Mouse (Mus musculus) hindbrain, embryonic 13.5 days (tissue): ENCODE measurements at regions not wholly inside any gene's neighbourhood (a gene's known extent, or its start where the extent isn't known, plus 50 kb on each side); places are given as distances from the start of the nearest gene placed in this dataset.

ENCODE experiments used
- ATAC-seq: fragments of 200-750 bp; cut with Nextera tagmentation; 2 replicates; pipeline ENCODE4 v1.8.0; 2017; ENCODE audit warnings: moderate TSS enrichment; ENCODE audit not compliant: low FRiP score
- H3K27ac ChIP-seq: fragments of 300-500 bp; sonication (generic); 2 replicates; pipeline ENCODE4 v1.5.1; 2015; ENCODE audit warnings: inconsistent platforms, mild to moderate bottlenecking, moderate library complexity
- H3K27me3 ChIP-seq: fragments of 300-500 bp; sonication (generic); 2 replicates; pipeline ENCODE4 v1.6.1; 2015; ENCODE audit warnings: mild to moderate bottlenecking, inconsistent platforms
- H3K36me3 ChIP-seq: fragments of 300-500 bp; sonication (generic); 2 replicates; pipeline ENCODE4 v1.6.1; 2015; ENCODE audit warnings: mild to moderate bottlenecking, inconsistent platforms
- H3K4me1 ChIP-seq: fragments of 300-500 bp; sonication (generic); replicated peaks from 2 replicates; pipeline ENCODE4 v1.6.1; 2015; ENCODE audit warnings: inconsistent platforms
- H3K4me2 ChIP-seq: fragments of 300-500 bp; sonication (generic); 2 replicates; pipeline ENCODE4 v1.6.1; 2015; ENCODE audit warnings: inconsistent platforms, mild to moderate bottlenecking, moderate library complexity
- H3K4me3 ChIP-seq: fragments of 300-500 bp; sonication (generic); 2 replicates; pipeline ENCODE4 v1.5.1; 2015; ENCODE audit warnings: mild to moderate bottlenecking, inconsistent platforms
- H3K9ac ChIP-seq: fragments of 300-500 bp; sonication (generic); 2 replicates; pipeline ENCODE4 v1.6.1; 2015; ENCODE audit warnings: mild to moderate bottlenecking, inconsistent platforms
- H3K9me3 ChIP-seq: fragments of 300-500 bp; sonication (generic); 2 replicates; pipeline ENCODE4 v1.6.1; 2016; ENCODE audit warnings: inconsistent platforms
- WGBS: fragments of 180-500 bp; shearing (Covaris S2); methylation state at CpG from one replicate; pipeline ENCODE4 v1.1.7; 2015; 5-methylcytosine and 5-hydroxymethylcytosine counted together

DNA sequence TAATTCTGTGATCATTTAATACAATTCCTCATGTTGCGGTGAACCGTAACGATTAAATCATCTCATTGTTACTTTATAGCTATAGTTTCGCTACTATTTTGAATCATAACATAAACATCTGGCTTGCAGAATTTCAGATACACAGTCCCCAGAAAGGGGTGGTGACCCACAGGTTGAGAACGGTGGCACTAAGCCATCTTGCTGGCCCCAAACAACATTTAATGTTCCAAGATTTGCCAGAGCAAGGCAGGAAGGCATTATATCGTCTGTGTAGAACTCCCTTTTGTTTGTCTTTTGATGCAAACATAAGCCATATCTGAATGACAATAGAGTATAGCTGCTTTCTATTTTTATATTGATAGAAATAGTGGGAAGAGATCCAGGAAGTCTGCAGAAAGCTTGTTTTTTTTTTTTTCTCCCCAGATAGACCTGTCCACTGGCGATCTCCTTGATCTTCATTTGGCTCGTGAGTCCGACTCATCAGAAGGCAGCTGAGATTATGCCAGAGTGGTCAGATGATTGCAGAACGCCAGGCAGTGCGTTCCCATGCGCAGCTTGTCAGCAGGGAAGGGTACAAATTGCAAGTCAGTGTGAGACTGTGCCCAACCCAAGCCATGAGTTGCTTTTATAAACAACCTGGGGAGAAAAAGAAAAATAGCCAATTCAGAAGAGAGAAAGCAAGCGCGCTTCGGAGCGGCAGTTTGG is 213.9 kb downstream of the Dok5 start:
- Histone ChIP-seq H3K4me3 (no peak overlapping the region), H3K4me2 (no peak overlapping the region), H3K4me1 (peaks cover 9% of the 10 kb centered on the region), H3K36me3 (no peaks in the 10 kb centered on the region), H3K27me3 (no peaks in the 10 kb centered on the region), H3K27ac (peak overlapping the region; percentile 6; the same call in 1 of the 2 replicates), H3K9ac (no peak overlapping the region), H3K9me3 (no peaks in the 10 kb centered on the region)
- no peak for ATAC-seq
- WGBS, result 60% methylated on average over 16 of the region's 16 CpGs

DNA sequence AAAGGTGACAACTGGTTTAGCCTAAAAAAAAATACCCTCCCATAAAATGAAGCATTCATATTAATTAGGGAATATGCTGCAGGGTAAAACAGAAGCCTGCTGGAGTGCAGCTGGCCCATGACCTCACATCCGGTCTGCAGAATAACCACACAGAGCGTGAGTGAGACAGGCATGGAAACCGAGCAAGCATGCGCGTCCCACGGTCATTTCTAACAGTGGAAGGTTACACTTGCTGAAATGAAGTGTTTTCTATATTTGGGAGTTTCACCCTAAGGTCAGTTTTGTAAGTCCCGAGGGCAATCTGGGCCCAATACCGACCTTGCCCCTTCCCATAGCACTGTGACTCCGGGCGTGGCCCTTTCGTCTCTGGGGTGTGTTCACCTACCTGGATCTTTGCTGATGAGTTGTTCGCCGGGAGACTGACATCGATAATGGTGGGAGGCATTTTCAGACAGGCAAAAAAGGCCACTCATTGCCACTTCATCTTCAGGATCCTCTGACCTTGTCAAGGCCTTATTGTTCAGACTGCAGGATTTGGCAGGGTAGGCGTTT is 214.6 kb downstream of the Dok5 start:
- Histone ChIP-seq H3K4me2 (no peak overlapping the region), H3K36me3 (no peaks in the 10 kb centered on the region), H3K4me1 (peaks cover 9% of the 10 kb centered on the region), H3K9me3 (no peaks in the 10 kb centered on the region), H3K9ac (no peak overlapping the region), H3K4me3 (no peak overlapping the region), H3K27ac (no peak overlapping the region), H3K27me3 (no peaks in the 10 kb centered on the region)
- ATAC-seq, result no peak
- 78% methylated on average over 15 of the region's 15 CpGs for WGBS

DNA sequence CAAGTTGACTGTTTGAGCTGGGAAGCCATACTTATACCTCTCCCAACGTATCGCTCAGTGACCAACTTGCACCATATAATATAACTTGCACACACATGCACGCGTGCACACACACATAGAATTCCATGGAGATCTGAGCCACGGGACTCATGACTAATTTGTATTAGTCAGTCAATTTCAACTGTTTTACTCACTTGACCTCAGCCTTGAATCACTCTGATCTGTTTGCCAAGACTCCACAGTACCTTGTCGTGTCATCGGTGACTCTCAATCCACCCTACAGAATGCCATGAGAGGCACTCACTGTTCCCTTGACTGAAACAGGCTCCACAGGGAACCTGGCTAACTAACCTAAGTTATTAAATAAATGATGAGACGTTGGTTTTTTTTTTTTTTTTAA is 215.6 kb downstream of the Dok5 start:
- H3K9me3 ChIP-seq, result no peaks in the 10 kb centered on the region
- no peak overlapping the region for H3K27ac ChIP-seq
- H3K27me3 ChIP-seq, result no peaks in the 10 kb centered on the region
- no peak for ATAC-seq
- 95% methylated on average over 8 of the region's 8 CpGs for WGBS
- H3K4me2 ChIP-seq, result no peak overlapping the region
- H3K4me1 ChIP-seq, result peaks cover 9% of the 10 kb centered on the region
- H3K4me3 ChIP-seq, result no peak overlapping the region
- H3K9ac ChIP-seq, result no peak overlapping the region
- no peaks in the 10 kb centered on the region for H3K36me3 ChIP-seq

DNA sequence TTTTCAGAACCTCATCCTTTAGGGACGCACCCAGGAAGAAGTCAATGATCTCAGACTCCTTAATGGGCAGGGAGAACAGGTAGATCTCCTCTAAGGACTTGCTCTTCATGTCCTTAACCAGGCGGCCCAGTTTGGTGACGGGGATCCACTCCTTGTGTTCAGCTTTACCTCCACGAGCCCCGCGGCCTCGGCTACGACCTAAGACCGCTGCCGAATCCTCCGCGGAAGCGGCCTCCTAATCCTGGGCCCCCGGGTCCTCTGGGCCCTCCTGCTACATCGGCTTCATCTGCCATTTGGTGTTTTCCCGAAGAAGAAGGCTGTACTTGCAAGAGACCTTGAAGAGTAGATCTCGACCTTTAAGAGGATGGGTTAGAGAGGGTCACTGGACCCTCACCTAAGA is 223.0 kb downstream of the Dok5 start:
- Histone ChIP-seq H3K4me2 (no peak overlapping the region), H3K4me1 (no peaks in the 10 kb centered on the region), H3K9me3 (no peaks in the 10 kb centered on the region), H3K9ac (no peak overlapping the region), H3K27ac (no peak overlapping the region), H3K36me3 (no peaks in the 10 kb centered on the region), H3K27me3 (no peaks in the 10 kb centered on the region), H3K4me3 (no peak overlapping the region)
- no peak for ATAC-seq
- 95% methylated on average over 17 of the region's 17 CpGs for WGBS

DNA sequence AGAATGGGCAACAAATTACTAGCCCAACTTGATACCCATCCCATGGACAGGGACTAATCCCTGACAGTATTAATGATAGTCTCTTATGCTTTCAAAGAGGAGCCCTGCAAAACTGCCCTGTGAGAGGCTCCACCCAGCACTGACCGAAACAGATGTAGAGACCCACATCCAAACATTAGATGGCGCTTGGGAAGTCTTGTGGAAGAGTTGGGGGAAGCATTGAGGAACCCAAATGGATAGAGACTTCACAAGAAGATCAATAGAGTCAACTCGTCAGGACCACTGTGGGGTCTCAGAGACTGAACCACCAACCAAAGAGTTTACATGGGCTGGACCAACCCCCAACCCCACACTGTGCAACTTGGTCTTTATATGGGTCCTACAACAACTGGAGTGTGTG is 225.2 kb downstream of the Dok5 start:
- H3K9me3 ChIP-seq, result no peaks in the 10 kb centered on the region
- H3K4me3 ChIP-seq, result no peak overlapping the region
- no peaks in the 10 kb centered on the region for H3K27me3 ChIP-seq
- H3K9ac ChIP-seq, result no peak overlapping the region
- H3K4me2 ChIP-seq, result no peak overlapping the region
- no peaks in the 10 kb centered on the region for H3K4me1 ChIP-seq
- H3K36me3 ChIP-seq, result no peaks in the 10 kb centered on the region
- H3K27ac ChIP-seq, result no peak overlapping the region
- 78% methylated on average over 3 of the region's 3 CpGs for WGBS
- no peak for ATAC-seq

DNA sequence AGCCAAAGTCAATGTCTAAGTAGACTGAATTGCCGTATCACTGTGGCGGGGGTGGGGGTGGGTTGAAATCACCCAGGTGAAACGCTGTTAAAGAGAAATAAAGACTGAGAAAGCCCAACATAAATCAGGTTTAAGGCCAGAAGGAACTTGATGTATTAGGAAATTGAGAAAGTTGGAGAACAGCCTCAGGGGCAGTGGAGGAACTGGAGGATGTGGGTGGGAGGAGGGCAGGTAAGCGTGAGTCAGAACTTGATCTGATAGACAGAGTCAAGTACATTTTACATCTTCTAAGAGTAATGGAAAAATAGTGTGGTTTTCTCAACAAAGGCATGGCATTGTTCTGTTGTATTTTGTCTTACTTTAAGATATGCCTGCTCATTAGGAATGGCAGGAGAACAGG is 228.8 kb downstream of the Dok5 start:
- H3K27ac ChIP-seq, result no peak overlapping the region
- no peaks in the 10 kb centered on the region for H3K36me3 ChIP-seq
- no peaks in the 10 kb centered on the region for H3K4me1 ChIP-seq
- H3K4me3 ChIP-seq, result no peak overlapping the region
- no peak overlapping the region for H3K9ac ChIP-seq
- no peak overlapping the region for H3K4me2 ChIP-seq
- no peaks in the 10 kb centered on the region for H3K9me3 ChIP-seq
- no peaks in the 10 kb centered on the region for H3K27me3 ChIP-seq
- 90% methylated on average over 4 of the region's 4 CpGs for WGBS
- ATAC-seq, result no peak

DNA sequence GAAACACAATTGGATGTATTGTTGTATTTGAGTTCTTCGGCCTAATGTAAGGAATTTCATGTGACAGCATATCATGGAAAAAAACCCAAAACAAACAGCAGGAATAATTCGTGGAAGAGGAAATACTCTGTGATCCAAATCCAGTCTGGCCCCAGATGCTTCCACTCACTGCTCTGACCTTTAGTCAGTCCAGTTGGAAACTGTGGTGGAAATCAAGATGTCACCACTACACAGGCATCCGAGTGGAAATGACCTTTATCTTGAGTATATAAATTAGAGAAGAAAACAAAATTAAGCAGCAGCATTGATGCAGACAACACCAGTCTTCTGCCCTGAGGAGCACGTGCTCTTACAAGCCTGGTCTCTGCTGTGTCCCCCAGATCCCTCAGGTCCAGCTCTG is 230.9 kb downstream of the Dok5 start:
- Histone ChIP-seq H3K4me1 (no peaks in the 10 kb centered on the region), H3K27ac (no peak overlapping the region), H3K36me3 (no peaks in the 10 kb centered on the region), H3K9ac (no peak overlapping the region), H3K4me2 (no peak overlapping the region), H3K4me3 (no peak overlapping the region), H3K27me3 (no peaks in the 10 kb centered on the region), H3K9me3 (no peaks in the 10 kb centered on the region)
- no peak for ATAC-seq
- WGBS, result 84% methylated on average over 4 of the region's 4 CpGs

DNA sequence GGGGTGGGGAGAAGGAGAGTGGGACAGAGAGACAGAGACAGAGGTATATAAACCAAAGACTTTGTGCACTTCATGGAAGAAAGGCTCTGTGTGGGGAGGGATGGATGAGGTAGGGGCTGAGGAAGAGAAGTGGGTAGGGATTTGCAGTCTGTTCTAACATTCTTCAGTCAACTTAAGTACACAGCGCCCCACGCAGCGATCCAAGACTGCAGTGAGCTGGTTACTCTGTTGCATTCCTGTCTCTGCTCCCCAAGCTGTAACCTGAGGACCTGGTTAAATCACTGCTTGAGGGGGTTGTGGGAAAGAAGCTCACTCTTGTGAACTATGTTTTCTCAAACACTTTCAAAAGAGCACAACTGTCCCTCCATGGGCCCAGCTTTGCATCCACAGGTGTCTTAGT is 237.8 kb downstream of the Dok5 start:
- no peaks in the 10 kb centered on the region for H3K36me3 ChIP-seq
- H3K4me1 ChIP-seq, result no peaks in the 10 kb centered on the region
- H3K9ac ChIP-seq, result no peak overlapping the region
- H3K4me2 ChIP-seq, result no peak overlapping the region
- H3K27me3 ChIP-seq, result no peaks in the 10 kb centered on the region
- H3K4me3 ChIP-seq, result no peak overlapping the region
- H3K27ac ChIP-seq, result no peak overlapping the region
- no peak for ATAC-seq
- WGBS, result 87% methylated on average over 3 of the region's 3 CpGs
- no peaks in the 10 kb centered on the region for H3K9me3 ChIP-seq

DNA sequence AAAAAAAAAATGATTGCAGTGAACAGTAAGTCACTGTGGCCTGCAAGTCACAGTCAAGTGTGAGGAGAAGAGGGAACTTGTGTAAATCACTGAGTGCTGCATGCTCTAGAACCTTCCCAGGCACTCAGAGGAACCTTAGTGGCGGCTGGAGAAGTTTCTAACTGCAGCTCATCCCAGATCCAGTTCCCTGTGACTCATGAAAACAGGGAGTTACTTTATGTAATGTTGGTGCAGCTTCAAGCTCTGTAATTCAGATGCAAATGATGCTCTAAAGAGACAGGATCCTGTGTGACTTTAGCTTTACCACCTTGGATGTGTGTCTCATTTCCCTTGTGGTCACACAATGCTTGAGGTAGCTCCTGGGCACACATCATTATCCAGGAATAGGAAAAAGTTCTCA is 253.8 kb downstream of the Dok5 start:
- H3K4me1 ChIP-seq, result 0 out of 2 replicates have a peak, but pooled peaks cover under 1% of the 10 kb centered on the region
- WGBS, result 63% methylated on average over 1 of the region's 1 CpGs
- no peak overlapping the region for H3K9ac ChIP-seq
- H3K27me3 ChIP-seq, result no peaks in the 10 kb centered on the region
- no peak for ATAC-seq
- no peak overlapping the region for H3K4me2 ChIP-seq
- no peak overlapping the region for H3K4me3 ChIP-seq
- H3K36me3 ChIP-seq, result no peaks in the 10 kb centered on the region
- H3K27ac ChIP-seq, result no peak overlapping the region
- H3K9me3 ChIP-seq, result no peaks in the 10 kb centered on the region

DNA sequence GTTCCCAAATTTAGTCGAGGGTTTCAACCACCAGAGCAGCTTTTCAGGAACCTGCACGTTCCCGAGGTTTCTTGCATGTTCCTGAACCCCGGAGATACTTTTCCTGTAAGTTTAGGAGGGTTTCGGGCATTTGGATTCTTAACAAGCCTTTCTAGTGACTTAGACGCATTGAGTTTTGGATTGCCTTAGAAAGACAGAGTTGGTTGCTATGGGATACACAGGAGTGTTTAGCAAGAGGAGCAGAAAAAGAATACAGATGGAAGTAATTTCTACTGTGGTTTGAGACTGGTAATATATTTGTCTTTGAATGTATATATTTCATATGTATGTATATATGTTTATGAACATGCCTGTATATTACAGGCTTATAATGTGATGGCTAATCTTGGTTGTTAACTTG is 266.8 kb downstream of the Dok5 start:
- no peaks in the 10 kb centered on the region for H3K27me3 ChIP-seq
- WGBS, result 92% methylated on average over 6 of the region's 6 CpGs
- no peaks in the 10 kb centered on the region for H3K36me3 ChIP-seq
- no peaks in the 10 kb centered on the region for H3K9me3 ChIP-seq
- H3K4me2 ChIP-seq, result no peak overlapping the region
- no peak overlapping the region for H3K9ac ChIP-seq
- H3K27ac ChIP-seq, result no peak overlapping the region
- no peaks in the 10 kb centered on the region for H3K4me1 ChIP-seq
- H3K4me3 ChIP-seq, result no peak overlapping the region
- ATAC-seq, result no peak

DNA sequence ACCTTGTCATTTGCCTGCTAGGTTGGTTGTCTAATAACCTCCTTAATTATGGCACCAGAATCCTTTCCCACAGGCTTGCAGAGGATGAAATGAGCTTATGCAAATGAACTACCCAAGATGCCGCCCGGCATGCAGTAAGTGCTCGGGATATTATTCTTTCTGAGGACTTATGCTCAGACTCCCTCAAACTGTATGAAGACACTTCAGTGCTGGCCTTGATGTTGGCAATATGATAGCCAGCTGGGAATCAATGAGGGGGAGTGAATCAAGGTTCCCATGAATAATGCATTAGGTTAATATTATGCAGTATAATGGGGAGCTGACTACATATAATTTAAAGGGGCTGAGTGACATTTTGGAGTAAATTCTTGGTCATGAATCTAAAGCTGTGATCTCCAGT is 268.6 kb downstream of the Dok5 start:
- H3K4me3 ChIP-seq, result no peak overlapping the region
- H3K27ac ChIP-seq, result no peak overlapping the region
- no peaks in the 10 kb centered on the region for H3K4me1 ChIP-seq
- no peak overlapping the region for H3K9ac ChIP-seq
- no peak; the same call in 1 of the 2 replicates for ATAC-seq
- H3K4me2 ChIP-seq, result no peak overlapping the region
- WGBS, result 57% methylated on average over 3 of the region's 3 CpGs
- H3K27me3 ChIP-seq, result no peaks in the 10 kb centered on the region
- H3K9me3 ChIP-seq, result no peaks in the 10 kb centered on the region
- no peaks in the 10 kb centered on the region for H3K36me3 ChIP-seq

DNA sequence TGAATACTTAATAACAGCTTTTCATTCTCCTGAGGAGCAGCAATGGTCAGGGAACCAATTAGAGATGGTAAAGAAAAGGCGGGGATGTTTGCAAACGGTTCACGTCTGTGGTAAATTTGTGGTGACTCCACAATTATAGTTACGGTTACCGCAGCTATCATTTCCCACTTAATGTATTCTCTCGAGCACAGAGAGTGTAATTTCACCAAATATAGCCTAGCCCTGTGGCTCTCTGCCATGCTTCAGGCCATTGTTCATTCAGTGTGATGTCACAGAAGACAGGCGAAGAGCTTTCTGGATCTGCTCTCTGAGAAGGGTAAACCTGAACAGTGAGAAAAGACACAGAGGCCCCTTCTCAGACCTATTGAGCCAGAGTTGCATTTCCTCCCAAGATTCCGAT is 296.9 kb downstream of the Dok5 start:
- Histone ChIP-seq H3K36me3 (no peaks in the 10 kb centered on the region), H3K4me2 (no peak overlapping the region), H3K27ac (no peak overlapping the region), H3K9ac (no peak overlapping the region), H3K4me1 (peaks cover 3% of the 10 kb centered on the region; the same call in 1 of the 2 replicates), H3K4me3 (no peak overlapping the region), H3K27me3 (no peaks in the 10 kb centered on the region), H3K9me3 (no peaks in the 10 kb centered on the region)
- ATAC-seq, result no peak
- 80% methylated on average over 8 of the region's 8 CpGs for WGBS
